Mouse (Mus musculus) liver, postnatal 0 days (tissue): ENCODE measurements around the gene Setd1b. TPM values are rescaled to one million over a fixed set of nuclear protein-coding genes. Genes with fewer than 3 reads are reported as not detected.

Experiments
- ATAC-seq: fragments of 200-750 bp; cut with Nextera tagmentation; 2 replicates; pipeline ENCODE4 v1.8.0; 2017; ENCODE audit warnings: mild to moderate bottlenecking, moderate library complexity
- DNase-seq: peaks from one replicate; pipeline ENCODE4 v3.0.0-alpha.2; 2016
- H3K27ac ChIP-seq: fragments of 300-500 bp; sonication (generic); 2 replicates; pipeline ENCODE4 v1.5.1; 2014; ENCODE audit warnings: antibody characterized with exemption, moderate library complexity, mild to moderate bottlenecking, low read depth
- H3K27me3 ChIP-seq: fragments of 300-500 bp; sonication (generic); 2 replicates; pipeline ENCODE4 v1.6.1; 2014; ENCODE audit warnings: low read length, control low read depth, mixed read lengths; ENCODE audit not compliant: insufficient read depth
- H3K36me3 ChIP-seq: fragments of 300-500 bp; sonication (generic); replicated peaks from 2 replicates; pipeline ENCODE4 v1.6.1; 2014; ENCODE audit warnings: mild to moderate bottlenecking, control low read depth, low read length, moderate library complexity, mixed read lengths; ENCODE audit not compliant: insufficient read depth
- H3K4me1 ChIP-seq: fragments of 300-500 bp; sonication (generic); 2 replicates; pipeline ENCODE4 v1.6.1; 2014; ENCODE audit warnings: antibody characterized with exemption, mild to moderate bottlenecking, control low read depth; ENCODE audit not compliant: insufficient read depth
- H3K4me2 ChIP-seq: fragments of 300-500 bp; sonication (generic); 2 replicates; pipeline ENCODE4 v1.6.1; 2014; ENCODE audit warnings: low read depth, mild to moderate bottlenecking, low read length, moderate library complexity, mixed read lengths
- H3K4me3 ChIP-seq: fragments of 300-500 bp; sonication (generic); 2 replicates; pipeline ENCODE4 v1.5.1; 2014; ENCODE audit warnings: low read depth, low read length
- H3K9ac ChIP-seq: fragments of 300-500 bp; sonication (generic); replicated peaks from 2 replicates; pipeline ENCODE4 v1.6.1; 2014; ENCODE audit warnings: mild to moderate bottlenecking, moderate library complexity
- H3K9me3 ChIP-seq: fragments of 300-500 bp; sonication (generic); 2 replicates; pipeline ENCODE4 v1.6.1; 2016; ENCODE audit warnings: mild to moderate bottlenecking, control low read depth, low read length, mixed read lengths
- CTCF ChIP-seq: sonication (generic); IDR thresholded peaks from 2 replicates; pipeline ENCODE4 v1.5.1; 2016; ENCODE audit warnings: antibody characterized with exemption, low read depth
- EP300 ChIP-seq: IDR thresholded peaks from 2 replicates; pipeline ENCODE4 v1.6.1; 2016; ENCODE audit warnings: antibody characterized with exemption, low read depth, mild to moderate bottlenecking
- WGBS: fragments of 180-500 bp; shearing (Covaris S2); extraction: QIAGEN DNeasy Blood & Tissue Kit; methylation state at CpG from one replicate; pipeline ENCODE4 v1.1.7; 2014; ENCODE audit not compliant: insufficient replicate concordance; 5-methylcytosine and 5-hydroxymethylcytosine counted together
- polyA plus RNA-seq: library from polyadenylated mRNA; unstranded; fragments of >200 nt; fragmentation: Nextera tagmentation; extraction: Ambion mirVana; gene quantifications from 2 replicates; pipeline ENCODE4 v1.2.1, GENCODE M21; 2015

Setd1b gene
- polyA plus RNA-seq, 1 experiment from 2014 or later = 3.6 TPM

DNA sequence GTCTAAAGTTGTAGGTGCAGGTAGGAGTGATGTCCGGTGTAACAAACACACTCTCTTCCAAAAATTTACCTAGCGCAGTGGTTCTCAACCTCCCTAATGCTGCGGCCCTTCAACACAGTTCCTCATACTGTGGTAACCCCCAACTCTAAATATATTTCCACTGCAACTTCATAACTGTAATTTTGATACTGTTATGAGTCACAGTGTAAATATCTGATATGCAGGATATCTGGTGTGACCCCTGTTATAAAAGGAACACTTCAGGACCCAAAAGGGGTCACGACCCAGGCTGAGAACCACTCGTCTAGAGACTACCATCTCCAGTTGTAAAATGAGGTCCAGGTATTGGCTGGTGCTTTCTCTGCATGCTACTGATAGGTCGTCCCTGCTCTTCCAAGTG is 16.9 kb upstream of the Setd1b start:
- ATAC-seq = no peak
- Histone ChIP-seq H3K27me3 (no peaks in the 10 kb centered on the region), H3K36me3 (no peaks in the 10 kb centered on the region), H3K4me1 (peaks cover 22% of the 10 kb centered on the region), H3K9ac (no peak overlapping the region; the same call in 1 of the 2 replicates), H3K27ac (no peak overlapping the region), H3K4me3 (no peak overlapping the region), H3K4me2 (peak overlapping the region; percentile 60), H3K9me3 (no peaks in the 10 kb centered on the region)
- DNase-seq = no peak
- TF ChIP-seq EP300 (no peak), CTCF (no peak)
- 70% methylated on average over 6 of the region's 6 CpGs for WGBS

DNA sequence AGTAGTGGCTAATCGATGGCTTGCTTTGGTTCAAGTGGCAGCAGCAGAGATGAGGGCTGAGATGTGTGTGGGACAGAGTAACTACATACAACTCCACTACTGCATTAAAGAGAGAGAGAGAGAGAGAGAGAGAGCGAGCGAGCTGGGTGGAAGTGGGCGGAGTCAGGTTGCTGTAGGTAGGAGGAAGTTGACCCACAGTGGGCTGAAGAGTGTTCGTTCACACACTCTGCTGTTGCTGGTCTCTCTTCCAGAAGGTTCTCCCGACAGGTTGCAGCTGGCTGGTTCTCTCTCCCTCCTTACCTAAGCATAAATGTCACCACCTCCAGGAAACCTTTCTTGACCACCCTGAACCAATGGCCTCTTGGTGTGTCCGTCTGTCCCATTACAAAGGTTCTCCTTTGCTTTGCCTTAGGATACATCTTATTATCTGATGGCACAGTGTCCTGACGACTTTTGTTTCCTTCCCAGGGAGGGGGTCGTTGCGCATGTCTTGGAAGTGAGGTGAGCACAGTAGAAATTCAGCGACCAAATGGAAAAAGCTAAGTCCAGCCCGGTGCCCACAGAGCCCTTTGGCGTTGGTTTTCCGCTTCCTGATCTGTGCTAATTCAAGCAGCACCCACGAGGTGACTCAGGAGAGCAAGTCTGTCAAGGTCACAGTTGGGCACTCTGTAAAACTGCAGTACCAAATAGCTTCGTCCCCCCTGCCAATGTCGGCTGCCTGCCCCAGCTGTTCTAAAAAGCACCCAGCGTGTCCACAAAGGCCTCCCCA is 16.2 kb upstream of the Setd1b start:
- WGBS = 37% methylated on average over 18 of the region's 18 CpGs
- TF ChIP-seq CTCF (no peak), EP300 (no peak)
- peak overlapping the region; percentile 74 for H3K27ac ChIP-seq

DNA sequence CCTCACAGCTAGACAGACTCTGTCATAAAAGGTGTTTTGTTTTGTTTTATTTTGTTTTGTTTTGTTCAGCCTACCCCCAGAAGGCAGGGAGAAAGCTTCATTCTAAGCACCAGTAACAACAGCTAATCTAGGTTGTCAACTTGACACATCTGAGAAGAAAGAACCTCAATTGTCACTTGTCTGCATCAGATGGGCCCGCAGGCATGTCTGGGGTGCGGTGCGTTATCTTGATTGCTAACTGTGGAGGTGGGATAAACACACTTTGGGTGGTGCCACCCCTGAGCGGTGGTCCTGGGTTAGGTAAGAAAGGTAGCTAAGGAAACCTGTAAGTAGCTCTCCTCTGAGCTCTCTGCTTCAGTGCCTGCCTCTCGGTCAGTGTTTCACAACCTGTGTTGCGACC is 15.0 kb upstream of the Setd1b start:
- DNase-seq = no peak
- no peak overlapping the region for H3K9ac ChIP-seq
- no peak overlapping the region for H3K27ac ChIP-seq
- H3K27me3 ChIP-seq = no peaks in the 10 kb centered on the region
- TF ChIP-seq EP300 (no peak), CTCF (no peak)
- no peak overlapping the region for H3K4me3 ChIP-seq
- H3K9me3 ChIP-seq = no peaks in the 10 kb centered on the region
- no peak for ATAC-seq
- 58% methylated on average over 6 of the region's 6 CpGs for WGBS
- H3K4me1 ChIP-seq = peaks cover 27% of the 10 kb centered on the region
- H3K4me2 ChIP-seq = no peak overlapping the region
- no peaks in the 10 kb centered on the region for H3K36me3 ChIP-seq

More for the DNA sequence above, 16.2 kb upstream of the Setd1b start:
- H3K9me3 ChIP-seq = no peaks in the 10 kb centered on the region
- H3K27me3 ChIP-seq = no peaks in the 10 kb centered on the region
- H3K4me3 ChIP-seq = peak overlapping the region; percentile 13; the same call in 1 of the 2 replicates
- ATAC-seq (peak; percentile 42; the same call in 1 of the 2 replicates), DNase-seq (peak; percentile 65)
- peak overlapping the region; percentile 60 for H3K4me2 ChIP-seq
- no peaks in the 10 kb centered on the region for H3K36me3 ChIP-seq
- H3K9ac ChIP-seq = no peak overlapping the region; the same call in 1 of the 2 replicates
- peaks cover 22% of the 10 kb centered on the region for H3K4me1 ChIP-seq

DNA sequence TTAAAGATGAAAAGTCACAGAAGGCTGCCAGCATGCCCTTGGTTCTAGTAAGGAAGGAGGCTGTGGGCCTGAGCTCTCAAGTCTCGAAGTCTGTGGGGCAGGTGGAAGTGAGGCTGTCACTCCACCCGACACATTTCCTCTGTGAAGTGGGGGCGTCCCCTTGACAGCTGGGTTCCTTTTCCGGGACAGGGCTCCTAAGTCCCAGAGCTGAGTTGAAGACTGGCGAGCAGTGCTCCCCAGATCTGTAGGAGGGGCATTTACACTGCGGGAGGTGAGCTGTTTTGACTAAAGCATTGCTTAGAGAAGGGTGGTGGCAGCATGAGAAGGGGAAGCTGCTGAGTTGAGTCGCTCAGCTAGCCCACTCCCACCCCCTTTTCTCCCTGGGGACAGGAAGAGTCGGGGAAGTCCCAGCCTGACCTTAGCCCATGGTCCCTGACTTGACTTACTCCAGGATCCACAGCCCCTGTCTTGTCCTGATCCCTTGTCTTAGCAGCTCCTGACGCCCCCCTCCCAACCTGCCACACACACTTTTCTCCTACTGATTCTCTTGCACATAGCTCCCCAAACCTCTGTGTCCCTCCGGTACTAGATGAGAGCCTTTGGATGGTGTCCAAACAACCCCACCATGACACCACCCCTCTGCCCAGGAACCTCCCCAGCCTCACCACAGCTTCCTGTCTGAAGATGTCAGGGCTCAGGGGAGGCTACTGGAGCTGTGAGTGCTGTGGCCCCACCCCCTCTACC is 13.4 kb upstream of the Setd1b start:
- peak overlapping the region; percentile 55 for H3K4me2 ChIP-seq
- no peak overlapping the region for H3K9ac ChIP-seq
- H3K9me3 ChIP-seq = no peaks in the 10 kb centered on the region
- H3K4me1 ChIP-seq = peaks cover 40% of the 10 kb centered on the region
- peak; percentile 70 for DNase-seq
- no peak for ATAC-seq
- peak overlapping the region; percentile 88 for H3K27ac ChIP-seq
- 37% methylated on average over 10 of the region's 10 CpGs for WGBS
- no peaks in the 10 kb centered on the region for H3K27me3 ChIP-seq
- TF ChIP-seq CTCF (0 out of 2 replicates have a peak, but pooled peaks have one; percentile 2), EP300 (no peak)
- H3K36me3 ChIP-seq = peaks cover 1% of the 10 kb centered on the region; the same call in 1 of the 2 replicates
- H3K4me3 ChIP-seq = peak overlapping the region; percentile 15; the same call in 1 of the 2 replicates

DNA sequence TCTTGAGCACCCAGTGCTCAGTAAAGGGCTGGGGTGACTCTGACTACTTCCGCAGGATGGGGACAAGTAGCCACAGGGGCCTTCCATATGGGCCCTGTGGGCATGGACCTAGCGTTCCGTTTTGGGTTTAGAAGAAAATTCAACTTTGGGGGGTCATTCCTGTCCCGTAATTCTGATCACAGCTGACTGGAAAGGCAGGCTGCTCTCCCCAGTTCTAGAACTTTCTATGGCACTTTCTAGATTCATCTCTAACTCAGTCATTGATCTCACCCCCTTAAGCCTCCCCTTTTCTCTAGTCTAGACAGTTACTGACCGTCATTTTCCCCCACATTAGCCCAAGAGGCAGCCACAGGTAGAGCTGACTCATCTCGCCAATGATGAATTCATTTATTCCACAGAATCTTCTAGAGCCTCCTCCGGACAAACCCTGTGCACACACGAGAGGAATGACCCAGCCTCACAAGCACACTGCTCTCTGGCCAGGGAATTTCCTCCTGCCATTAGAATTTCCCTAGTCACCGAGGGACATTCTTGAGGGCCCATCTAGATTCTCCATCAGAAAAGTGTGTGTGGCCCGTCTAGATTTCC is 12.7 kb upstream of the Setd1b start:
- peak overlapping the region; percentile 88 for H3K27ac ChIP-seq
- H3K9ac ChIP-seq = no peak overlapping the region
- TF ChIP-seq EP300 = no peak
- TF ChIP-seq CTCF = no peak
- peaks cover 43% of the 10 kb centered on the region for H3K4me1 ChIP-seq
- no peaks in the 10 kb centered on the region for H3K27me3 ChIP-seq
- WGBS = 49% methylated on average over 10 of the region's 10 CpGs
- H3K9me3 ChIP-seq = no peaks in the 10 kb centered on the region
- H3K4me3 ChIP-seq = no peak overlapping the region
- H3K36me3 ChIP-seq = peaks cover 8% of the 10 kb centered on the region; the same call in 1 of the 2 replicates
- no peak for ATAC-seq
- peak overlapping the region; percentile 55 for H3K4me2 ChIP-seq
- DNase-seq = no peak
